Mouse (Mus musculus): ENCODE data around the gene Rnf215. TPM values are rescaled to one million over a fixed set of nuclear protein-coding genes. Genes with fewer than 3 reads are reported as not detected.

Rnf215 gene
- polyA plus RNA-seq (2015; fragmentation: Nextera tagmentation; extraction: Ambion mirVana): 50.0 and 52.4 TPM in 2 replicates

DNA sequence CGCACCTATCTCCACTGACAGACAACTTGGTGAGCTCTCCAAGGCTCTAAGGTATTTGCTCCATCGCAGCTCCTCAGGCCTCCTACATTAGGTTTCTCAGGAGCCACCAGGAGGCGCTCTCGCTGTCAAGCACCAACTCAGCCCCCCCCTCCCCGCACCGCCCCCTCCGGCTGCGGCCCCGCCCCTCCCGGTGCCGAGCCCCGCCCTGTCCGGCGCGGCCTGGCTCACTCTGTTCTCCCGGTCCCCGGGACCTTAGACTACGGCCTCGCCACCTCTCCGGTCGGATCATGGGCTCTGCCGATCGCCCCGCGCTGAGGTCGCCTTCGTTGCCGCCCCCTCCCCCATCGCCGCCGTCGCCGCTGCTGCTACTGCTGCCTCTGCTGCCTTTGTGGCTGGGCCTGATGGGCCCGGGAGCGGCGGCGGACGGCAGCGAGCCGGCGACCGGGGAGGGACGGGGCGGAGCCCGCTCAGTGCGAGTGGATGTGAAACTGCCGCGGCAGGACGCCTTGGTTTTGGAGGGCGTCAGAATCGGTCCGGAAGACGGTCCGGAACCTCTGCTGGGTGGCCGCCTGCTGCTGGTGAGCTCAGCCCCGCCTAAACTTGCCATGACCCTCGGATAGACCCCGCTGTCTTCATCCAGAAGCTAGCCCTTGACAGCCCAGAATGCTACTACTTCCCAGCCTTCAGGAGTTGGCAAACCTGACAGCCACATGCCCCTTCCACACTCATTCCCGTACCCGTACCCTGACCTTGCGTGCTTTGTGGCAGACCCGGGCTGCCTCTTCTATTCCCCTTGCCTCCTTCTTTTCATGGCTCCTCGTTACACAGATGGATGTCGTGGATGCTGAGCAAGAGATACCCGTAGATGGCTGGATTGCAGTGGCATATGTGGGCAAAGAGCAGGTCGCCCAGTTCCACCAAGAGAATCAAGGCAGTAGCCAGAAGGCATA is at the start of gene Rnf215:
Gene Rnf215, plus strand, starts transcription at position 217 of the 950 bp plus-strand sequence.
- Histone ChIP-seq H3K9ac (ENCODE audit: low read depth, low read length) (peak within 1 kb of the TSS; percentile 100), H3K4me1 (ENCODE audit: control insufficient read depth, insufficient read depth, low read depth, low read length) (peaks cover 21% of the 10 kb centered on the region), H3K4me3 (ENCODE audit: low read length) (peak within 1 kb of the TSS; percentile 82), H3K27ac (ENCODE audit: low read depth, low read length) (peak within 1 kb of the TSS; percentile 92), H3K9me3 (ENCODE audit: control insufficient read depth, low read length) (no peaks in the 10 kb centered on the region), H3K27me3 (replicated peaks; ENCODE audit: control insufficient read depth, insufficient read depth, low read length) (no peaks in the 10 kb centered on the region), H3K36me3 (ENCODE audit: control insufficient read depth, insufficient read depth, low read length) (peaks cover 9% of the 10 kb centered on the region), H3K4me2 (ENCODE audit: low read length) (peak within 1 kb of the TSS; percentile 59)
- WGBS: under 1% methylated on average over 51 of the region's 66 CpGs
- ATAC-seq: peak; percentile 93

DNA sequence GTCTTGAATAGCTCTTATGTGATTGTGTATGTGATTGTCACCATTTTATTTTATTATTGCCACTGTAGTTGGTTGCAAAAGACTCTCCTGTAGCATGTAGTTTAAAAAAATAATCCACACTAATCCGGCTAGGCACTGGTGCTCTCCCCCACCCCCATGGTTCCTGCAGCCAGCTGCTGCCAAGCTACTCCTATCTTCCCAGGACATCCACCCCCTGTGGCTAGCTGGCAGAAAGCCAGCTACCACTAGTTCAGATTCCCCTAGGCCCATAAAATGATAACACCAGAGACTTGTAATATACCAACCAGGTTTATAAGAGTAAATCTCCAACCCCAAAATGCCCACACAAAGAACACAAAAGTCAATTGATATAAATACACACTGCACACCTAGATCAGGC is 48.8 kb upstream of the Rnf215 start:
- H3K27ac ChIP-seq (ENCODE audit: low read depth, low read length): no peak overlapping the region
- no peak for ATAC-seq
- no peak overlapping the region for H3K4me2 ChIP-seq (ENCODE audit: low read length)
- WGBS: 41% methylated on average over 1 of the region's 1 CpGs
- no peak overlapping the region for H3K9ac ChIP-seq (ENCODE audit: low read depth, low read length)
- H3K9me3 ChIP-seq (ENCODE audit: control insufficient read depth, low read length): peaks cover 3% of the 10 kb centered on the region; the same call in 1 of the 2 replicates
- no peak overlapping the region for H3K4me3 ChIP-seq (ENCODE audit: low read length)
- no peaks in the 10 kb centered on the region for H3K27me3 ChIP-seq (replicated peaks; ENCODE audit: control insufficient read depth, insufficient read depth, low read length)
- H3K4me1 ChIP-seq (ENCODE audit: control insufficient read depth, insufficient read depth, low read depth, low read length): no peaks in the 10 kb centered on the region
- peaks cover 7% of the 10 kb centered on the region for H3K36me3 ChIP-seq (ENCODE audit: control insufficient read depth, insufficient read depth, low read length)

DNA sequence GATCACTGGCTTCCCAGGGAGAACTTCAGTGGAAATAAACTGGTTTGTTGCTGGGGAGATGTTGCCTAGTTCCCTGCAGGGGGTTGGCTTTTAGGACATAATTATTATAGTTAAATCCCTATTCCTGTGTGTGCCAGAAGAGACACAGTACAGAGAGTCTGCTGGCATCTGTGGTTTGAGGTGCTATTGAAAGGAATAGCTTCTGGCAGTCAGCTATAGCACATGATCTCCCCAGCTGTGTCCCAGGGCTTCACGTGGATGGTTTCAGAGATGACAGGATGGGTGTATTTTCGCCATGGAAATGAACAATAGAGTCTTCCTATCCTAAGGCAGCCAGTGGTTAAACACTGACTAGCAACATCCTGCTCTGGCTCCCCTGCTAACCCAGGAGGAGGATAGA is 47.7 kb upstream of the Rnf215 start:
- WGBS: 58% methylated on average over 2 of the region's 2 CpGs
- ATAC-seq: no peak

DNA sequence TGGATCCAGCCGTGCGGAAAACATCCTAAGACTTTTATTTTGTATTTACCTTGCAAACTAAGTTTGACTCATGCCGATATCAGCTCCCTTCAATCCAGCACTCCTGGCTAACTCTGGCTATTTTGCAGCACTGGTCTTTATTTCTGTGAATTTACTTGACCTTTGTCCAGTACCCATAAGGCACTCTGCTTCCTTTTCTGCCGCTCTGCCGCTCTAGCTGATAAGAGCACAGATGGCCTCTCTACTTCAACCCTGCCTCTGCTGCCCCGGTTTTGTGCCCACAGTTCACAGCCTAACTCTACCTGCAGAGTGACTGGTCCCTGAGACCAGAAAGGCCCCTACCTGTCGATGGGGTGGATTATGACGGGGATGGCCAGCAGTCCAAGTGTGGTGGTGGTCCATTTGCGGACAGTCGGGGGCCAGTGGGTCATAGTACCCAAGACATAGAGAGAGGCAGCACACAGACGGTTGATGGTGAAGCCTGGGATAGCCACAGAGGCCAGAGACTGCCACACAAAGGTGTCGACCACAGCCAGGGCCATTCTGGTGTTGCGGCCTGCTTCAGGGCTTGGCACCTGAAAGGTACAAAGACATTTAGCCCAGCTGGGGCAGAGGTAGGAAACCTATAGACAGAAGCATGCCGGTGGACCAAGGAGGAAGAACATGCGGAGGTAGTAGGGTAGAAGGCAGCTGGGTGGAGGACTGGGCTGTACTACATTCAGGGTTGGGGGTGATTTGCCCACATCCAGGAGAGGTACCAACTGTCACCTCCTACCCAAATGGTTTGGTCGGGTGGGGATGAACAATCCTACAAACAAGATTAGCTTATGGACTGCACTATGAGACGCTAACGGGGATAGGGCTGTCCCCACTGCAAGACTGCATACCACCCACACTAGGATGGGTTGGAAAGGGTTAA is 41.3 kb upstream of the Rnf215 start:
- H3K9ac ChIP-seq (ENCODE audit: low read depth, low read length): peak overlapping the region; percentile 67; the same call in 1 of the 2 replicates
- peak overlapping the region; percentile 62 for H3K4me3 ChIP-seq (ENCODE audit: low read length)
- peak overlapping the region; percentile 75 for H3K4me2 ChIP-seq (ENCODE audit: low read length)
- no peak for ATAC-seq
- H3K27ac ChIP-seq (ENCODE audit: low read depth, low read length): no peak overlapping the region
- H3K36me3 ChIP-seq (ENCODE audit: control insufficient read depth, insufficient read depth, low read length): peaks cover 11% of the 10 kb centered on the region
- H3K9me3 ChIP-seq (ENCODE audit: control insufficient read depth, low read length): peaks cover 3% of the 10 kb centered on the region; the same call in 1 of the 2 replicates
- H3K27me3 ChIP-seq (replicated peaks; ENCODE audit: control insufficient read depth, insufficient read depth, low read length): no peaks in the 10 kb centered on the region
- 89% methylated on average over 18 of the region's 18 CpGs for WGBS
- peaks cover 21% of the 10 kb centered on the region for H3K4me1 ChIP-seq (ENCODE audit: control insufficient read depth, insufficient read depth, low read depth, low read length)

More for the DNA sequence above, 47.7 kb upstream of the Rnf215 start:
- H3K4me2 ChIP-seq (ENCODE audit: low read length): no peak overlapping the region
- no peak overlapping the region for H3K27ac ChIP-seq (ENCODE audit: low read depth, low read length)
- peaks cover 3% of the 10 kb centered on the region; the same call in 1 of the 2 replicates for H3K9me3 ChIP-seq (ENCODE audit: control insufficient read depth, low read length)
- H3K27me3 ChIP-seq (replicated peaks; ENCODE audit: control insufficient read depth, insufficient read depth, low read length): no peaks in the 10 kb centered on the region
- H3K4me3 ChIP-seq (ENCODE audit: low read length): no peak overlapping the region
- no peaks in the 10 kb centered on the region for H3K4me1 ChIP-seq (ENCODE audit: control insufficient read depth, insufficient read depth, low read depth, low read length)
- no peak overlapping the region for H3K9ac ChIP-seq (ENCODE audit: low read depth, low read length)
- peaks cover 11% of the 10 kb centered on the region for H3K36me3 ChIP-seq (ENCODE audit: control insufficient read depth, insufficient read depth, low read length)

DNA sequence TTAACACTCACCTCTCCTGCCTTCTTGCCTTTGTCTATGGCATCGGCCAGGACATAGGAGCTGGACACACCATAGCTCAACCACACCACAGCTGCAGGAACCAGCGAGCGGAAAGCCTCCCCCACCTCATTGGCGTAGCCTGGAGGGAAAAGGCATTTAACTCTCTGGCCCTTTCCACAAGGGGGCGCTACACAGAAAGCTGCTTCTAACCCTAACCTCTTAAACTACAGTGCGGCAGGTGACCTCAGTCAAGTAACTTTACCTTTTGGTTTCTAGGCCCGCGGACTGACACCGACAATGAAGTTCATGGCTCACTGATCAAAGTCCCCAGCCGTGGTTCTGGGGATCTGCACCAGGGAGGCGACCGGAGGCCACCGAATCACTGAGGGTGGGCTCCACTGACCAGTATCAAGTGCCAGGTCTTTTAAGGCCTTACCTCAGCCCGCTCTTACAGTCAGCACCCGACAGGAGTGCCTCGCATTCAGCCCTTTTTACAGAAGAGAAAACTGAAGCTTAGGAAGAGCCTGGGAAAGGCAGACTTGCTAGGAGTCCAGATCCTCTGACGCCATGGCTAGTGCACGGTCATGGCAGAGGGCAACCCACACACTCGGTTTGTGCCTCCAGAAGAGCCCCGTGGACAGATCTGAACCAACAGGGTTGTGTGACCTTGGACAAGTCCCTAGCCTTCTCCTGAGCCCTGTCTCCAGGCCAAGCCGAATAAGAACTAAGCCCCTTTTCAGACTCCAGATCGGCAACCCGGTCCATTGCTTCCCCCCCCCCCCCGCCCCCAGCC is 40.4 kb upstream of the Rnf215 start:
- Histone ChIP-seq H3K9me3 (ENCODE audit: control insufficient read depth, low read length) (peaks cover 3% of the 10 kb centered on the region; the same call in 1 of the 2 replicates), H3K9ac (ENCODE audit: low read depth, low read length) (peak overlapping the region; percentile 67), H3K4me1 (ENCODE audit: control insufficient read depth, insufficient read depth, low read depth, low read length) (peaks cover 21% of the 10 kb centered on the region), H3K27ac (ENCODE audit: low read depth, low read length) (peak overlapping the region; percentile 83), H3K4me2 (ENCODE audit: low read length) (peak overlapping the region; percentile 75), H3K36me3 (ENCODE audit: control insufficient read depth, insufficient read depth, low read length) (peaks cover 11% of the 10 kb centered on the region), H3K4me3 (ENCODE audit: low read length) (peak overlapping the region; percentile 62), H3K27me3 (replicated peaks; ENCODE audit: control insufficient read depth, insufficient read depth, low read length) (no peaks in the 10 kb centered on the region)
- ATAC-seq: no peak
- WGBS: 5% methylated on average over 21 of the region's 24 CpGs

DNA sequence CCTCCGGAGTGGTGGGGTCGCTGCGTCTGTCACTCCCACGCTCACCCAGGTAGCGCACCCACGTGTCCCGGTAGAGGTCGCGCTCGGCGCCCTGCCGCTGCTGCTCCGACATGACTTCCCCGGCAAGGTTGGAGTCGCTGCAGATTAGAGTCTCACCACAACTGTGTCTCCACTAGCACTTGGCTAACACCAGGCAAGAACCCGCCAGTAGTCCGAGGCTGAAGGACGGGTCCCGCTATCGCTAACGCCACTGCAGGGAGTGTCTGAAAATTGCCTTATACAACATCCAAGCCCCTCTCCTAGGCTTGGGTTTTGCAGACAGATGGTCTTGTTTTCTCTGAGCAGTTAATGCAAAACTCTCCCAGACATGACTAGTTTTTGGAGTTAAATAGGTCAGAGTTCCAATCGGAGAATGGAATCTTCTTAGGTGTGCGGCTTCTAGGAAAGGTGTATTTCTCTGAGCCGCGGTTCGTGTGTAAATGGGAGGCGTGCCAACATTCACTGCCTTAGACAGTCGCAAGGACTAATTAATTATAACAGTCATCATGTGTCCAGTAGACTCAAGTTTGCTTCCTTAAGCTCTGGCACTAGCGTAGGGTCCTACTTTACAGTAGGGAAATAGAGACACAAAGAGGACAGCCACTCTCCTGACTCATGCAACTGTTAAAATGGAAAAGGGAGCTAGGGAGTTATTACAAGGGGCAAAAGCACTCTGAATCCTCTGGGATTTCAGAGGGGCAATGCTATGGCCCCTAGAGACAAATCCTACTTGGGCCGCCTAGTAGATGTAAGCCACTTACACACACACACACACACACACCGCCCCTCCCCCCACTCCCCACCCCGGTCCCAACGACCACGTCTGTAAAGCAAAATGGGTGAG is 39.6 kb upstream of the Rnf215 start, which contains the start of gene Mtfp1:
Gene Mtfp1, minus strand, starts transcription at position 275 of the 883 bp plus-strand sequence.
- peaks cover 11% of the 10 kb centered on the region for H3K36me3 ChIP-seq (ENCODE audit: control insufficient read depth, insufficient read depth, low read length)
- H3K4me2 ChIP-seq (ENCODE audit: low read length): peak within 1 kb of the TSS; percentile 75
- 8% methylated on average over 29 of the region's 34 CpGs for WGBS
- peak within 1 kb of the TSS; percentile 83 for H3K27ac ChIP-seq (ENCODE audit: low read depth, low read length)
- H3K27me3 ChIP-seq (replicated peaks; ENCODE audit: control insufficient read depth, insufficient read depth, low read length): no peaks in the 10 kb centered on the region
- 0 out of 2 replicates have a peak, but pooled peaks have one; percentile 29 for ATAC-seq
- H3K4me3 ChIP-seq (ENCODE audit: low read length): peak within 1 kb of the TSS; percentile 62
- peak within 1 kb of the TSS; percentile 67 for H3K9ac ChIP-seq (ENCODE audit: low read depth, low read length)
- H3K4me1 ChIP-seq (ENCODE audit: control insufficient read depth, insufficient read depth, low read depth, low read length): peaks cover 21% of the 10 kb centered on the region
- H3K9me3 ChIP-seq (ENCODE audit: control insufficient read depth, low read length): peaks cover 3% of the 10 kb centered on the region; the same call in 1 of the 2 replicates

DNA sequence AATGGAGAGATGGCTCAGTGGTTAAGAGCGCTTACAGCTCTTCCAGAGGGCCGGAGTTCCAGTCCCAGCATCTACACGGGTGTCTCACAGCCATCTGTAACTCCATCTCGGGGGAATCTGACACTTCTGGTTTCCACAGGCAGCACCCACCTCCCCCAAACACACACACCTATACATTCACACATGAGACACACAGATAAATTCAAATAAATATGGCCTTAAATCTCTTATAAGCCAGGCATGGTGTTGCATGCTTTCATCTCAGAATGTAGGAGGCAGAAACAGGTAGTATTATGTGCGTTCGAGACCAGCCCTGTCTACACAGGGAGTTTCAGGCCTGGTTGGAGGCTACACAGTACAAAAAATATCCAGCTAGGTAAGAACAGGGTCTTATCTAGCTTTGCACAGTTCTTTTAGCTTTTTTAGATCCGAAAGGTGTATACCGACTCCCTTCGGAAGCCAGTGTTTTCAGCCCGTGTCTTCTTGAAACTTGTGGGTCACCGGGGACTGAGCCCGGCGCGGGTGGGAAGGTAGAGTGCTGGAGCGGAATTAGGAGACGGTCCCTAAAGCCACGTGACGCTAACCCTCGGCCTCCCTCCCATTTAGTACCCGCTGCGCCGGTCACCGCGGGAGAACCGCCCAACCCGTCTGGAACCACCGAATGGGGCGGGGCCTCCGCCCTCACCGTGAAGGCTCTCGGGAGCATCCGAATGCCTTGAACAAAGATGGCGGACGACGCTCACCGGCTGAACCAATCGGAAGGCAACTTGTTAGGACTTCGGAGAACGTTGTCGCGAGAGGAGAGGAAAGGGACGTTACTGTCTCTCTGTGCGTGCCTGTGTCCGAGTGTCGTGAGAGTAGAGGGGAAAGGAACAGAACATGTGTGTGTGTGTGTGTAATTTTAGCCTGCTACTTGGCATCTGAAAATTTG is 38.7 kb upstream of the Rnf215 start:
- Histone ChIP-seq H3K4me3 (ENCODE audit: low read length) (peak overlapping the region; percentile 45), H3K9ac (ENCODE audit: low read depth, low read length) (peak overlapping the region; percentile 75), H3K9me3 (ENCODE audit: control insufficient read depth, low read length) (no peaks in the 10 kb centered on the region), H3K36me3 (ENCODE audit: control insufficient read depth, insufficient read depth, low read length) (peaks cover 4% of the 10 kb centered on the region), H3K4me1 (ENCODE audit: control insufficient read depth, insufficient read depth, low read depth, low read length) (peaks cover 21% of the 10 kb centered on the region), H3K27ac (ENCODE audit: low read depth, low read length) (peak overlapping the region; percentile 85), H3K27me3 (replicated peaks; ENCODE audit: control insufficient read depth, insufficient read depth, low read length) (no peaks in the 10 kb centered on the region), H3K4me2 (ENCODE audit: low read length) (peak overlapping the region; percentile 83)
- 3% methylated on average over 45 of the region's 45 CpGs for WGBS
- peak; percentile 95 for ATAC-seq
